Mouse (Mus musculus): ENCODE results near the gene Sh3d19.

The Sh3d19 gene

GRCm38 (mm10) chr3:85970742-85971598 lies at the start of gene Sh3d19:
Gene Sh3d19 (plus strand): TSS chr3:85971109.
- DNase-seq (ENCODE audit: low read depth, low spot score) = peak; percentile 59

GRCm38 (mm10) chr3:85922331-85922730 lies 48.6 kb upstream of the Sh3d19 start:
- DNase-seq (ENCODE audit: low read depth, low spot score) = no peak

GRCm38 (mm10) chr3:85923343-85923742 lies 47.6 kb upstream of the Sh3d19 start:
- DNase-seq (ENCODE audit: low read depth, low spot score) = no peak

- peak; percentile 75 for DNase-seq (ENCODE audit: low read depth, low spot score)
These were observed 46.7 kb upstream of the Sh3d19 start for GRCm38 (mm10) chr3:85923954-85924945.

GRCm38 (mm10) chr3:85927296-85927695 lies 43.6 kb upstream of the Sh3d19 start:
- peak; percentile 61 for DNase-seq (ENCODE audit: low read depth, low spot score)

GRCm38 (mm10) chr3:85928140-85928611 lies 42.7 kb upstream of the Sh3d19 start:
- DNase-seq (ENCODE audit: low read depth, low spot score) = no peak

- DNase-seq (ENCODE audit: low read depth, low spot score) = no peak
These were observed 41.2 kb upstream of the Sh3d19 start for GRCm38 (mm10) chr3:85929711-85930110.

- no peak for DNase-seq (ENCODE audit: low read depth, low spot score)
These were observed 40.1 kb upstream of the Sh3d19 start for GRCm38 (mm10) chr3:85930671-85931255.

GRCm38 (mm10) chr3:85931859-85932258 lies 39.0 kb upstream of the Sh3d19 start:
- peak; percentile 33 for DNase-seq (ENCODE audit: low read depth, low spot score)

GRCm38 (mm10) chr3:85933586-85933985 lies 37.3 kb upstream of the Sh3d19 start:
- no peak for DNase-seq (ENCODE audit: low read depth, low spot score)

GRCm38 (mm10) chr3:85950914-85951313 lies 20.0 kb upstream of the Sh3d19 start:
- no peak for DNase-seq (ENCODE audit: low read depth, low spot score)

- no peak for DNase-seq (ENCODE audit: low read depth, low spot score)
These were observed 18.1 kb upstream of the Sh3d19 start for GRCm38 (mm10) chr3:85952696-85953283.

GRCm38 (mm10) chr3:85955269-85955668 lies 15.6 kb upstream of the Sh3d19 start:
- DNase-seq (ENCODE audit: low read depth, low spot score) = no peak

GRCm38 (mm10) chr3:85955704-85956103 lies 15.2 kb upstream of the Sh3d19 start:
- no peak for DNase-seq (ENCODE audit: low read depth, low spot score)

- DNase-seq (ENCODE audit: low read depth, low spot score) = no peak
These were observed 11.2 kb upstream of the Sh3d19 start for GRCm38 (mm10) chr3:85959669-85960068.

- no peak for DNase-seq (ENCODE audit: low read depth, low spot score)
These were observed 9.8 kb upstream of the Sh3d19 start for GRCm38 (mm10) chr3:85961134-85961533.

- DNase-seq (ENCODE audit: low read depth, low spot score) = no peak
These were observed 5.4 kb upstream of the Sh3d19 start for GRCm38 (mm10) chr3:85965479-85965878.

GRCm38 (mm10) chr3:85969040-85969439 lies 1.9 kb upstream of the Sh3d19 start:
- no peak for DNase-seq (ENCODE audit: low read depth, low spot score)

GRCm38 (mm10) chr3:85971599-85971975 lies 678 bp downstream of the Sh3d19 start:
- no peak for DNase-seq (ENCODE audit: low read depth, low spot score)

- no peak for DNase-seq (ENCODE audit: low read depth, low spot score)
These were observed 2.6 kb downstream of the Sh3d19 start for GRCm38 (mm10) chr3:85973376-85974140.

GRCm38 (mm10) chr3:85974451-85974850 lies 3.5 kb downstream of the Sh3d19 start:
- DNase-seq (ENCODE audit: low read depth, low spot score) = no peak
